Mouse (Mus musculus) liver, postnatal 0 days (tissue): ENCODE results near the gene Abcg4. TPM values are rescaled to one million over a fixed set of nuclear protein-coding genes. Genes with fewer than 3 reads are reported as not detected.

ENCODE experiments used
- ATAC-seq: fragments of 200-750 bp; cut with Nextera tagmentation; 2 replicates; pipeline ENCODE4 v1.8.0; 2017; ENCODE audit warnings: mild to moderate bottlenecking, moderate library complexity
- DNase-seq: peaks from one replicate; pipeline ENCODE4 v3.0.0-alpha.2; 2016
- H3K27ac ChIP-seq: fragments of 300-500 bp; sonication (generic); 2 replicates; pipeline ENCODE4 v1.5.1; 2014; ENCODE audit warnings: antibody characterized with exemption, moderate library complexity, mild to moderate bottlenecking, low read depth
- H3K27me3 ChIP-seq: fragments of 300-500 bp; sonication (generic); 2 replicates; pipeline ENCODE4 v1.6.1; 2014; ENCODE audit warnings: low read length, control low read depth, mixed read lengths; ENCODE audit not compliant: insufficient read depth
- H3K36me3 ChIP-seq: fragments of 300-500 bp; sonication (generic); replicated peaks from 2 replicates; pipeline ENCODE4 v1.6.1; 2014; ENCODE audit warnings: mild to moderate bottlenecking, control low read depth, low read length, moderate library complexity, mixed read lengths; ENCODE audit not compliant: insufficient read depth
- H3K4me1 ChIP-seq: fragments of 300-500 bp; sonication (generic); 2 replicates; pipeline ENCODE4 v1.6.1; 2014; ENCODE audit warnings: antibody characterized with exemption, mild to moderate bottlenecking, control low read depth; ENCODE audit not compliant: insufficient read depth
- H3K4me2 ChIP-seq: fragments of 300-500 bp; sonication (generic); 2 replicates; pipeline ENCODE4 v1.6.1; 2014; ENCODE audit warnings: low read depth, mild to moderate bottlenecking, low read length, moderate library complexity, mixed read lengths
- H3K4me3 ChIP-seq: fragments of 300-500 bp; sonication (generic); 2 replicates; pipeline ENCODE4 v1.5.1; 2014; ENCODE audit warnings: low read depth, low read length
- H3K9ac ChIP-seq: fragments of 300-500 bp; sonication (generic); replicated peaks from 2 replicates; pipeline ENCODE4 v1.6.1; 2014; ENCODE audit warnings: mild to moderate bottlenecking, moderate library complexity
- H3K9me3 ChIP-seq: fragments of 300-500 bp; sonication (generic); 2 replicates; pipeline ENCODE4 v1.6.1; 2016; ENCODE audit warnings: mild to moderate bottlenecking, control low read depth, low read length, mixed read lengths
- CTCF ChIP-seq: sonication (generic); IDR thresholded peaks from 2 replicates; pipeline ENCODE4 v1.5.1; 2016; ENCODE audit warnings: antibody characterized with exemption, low read depth
- EP300 ChIP-seq: IDR thresholded peaks from 2 replicates; pipeline ENCODE4 v1.6.1; 2016; ENCODE audit warnings: antibody characterized with exemption, low read depth, mild to moderate bottlenecking
- WGBS: fragments of 180-500 bp; shearing (Covaris S2); extraction: QIAGEN DNeasy Blood & Tissue Kit; methylation state at CpG from one replicate; pipeline ENCODE4 v1.1.7; 2014; ENCODE audit not compliant: insufficient replicate concordance; 5-methylcytosine and 5-hydroxymethylcytosine counted together
- polyA plus RNA-seq: library from polyadenylated mRNA; unstranded; fragments of >200 nt; fragmentation: Nextera tagmentation; extraction: Ambion mirVana; gene quantifications from 2 replicates; pipeline ENCODE4 v1.2.1, GENCODE M21; 2015

Gene Abcg4
- polyA plus RNA-seq, 1 experiment from 2014 or later, result 4.2 TPM

DNA sequence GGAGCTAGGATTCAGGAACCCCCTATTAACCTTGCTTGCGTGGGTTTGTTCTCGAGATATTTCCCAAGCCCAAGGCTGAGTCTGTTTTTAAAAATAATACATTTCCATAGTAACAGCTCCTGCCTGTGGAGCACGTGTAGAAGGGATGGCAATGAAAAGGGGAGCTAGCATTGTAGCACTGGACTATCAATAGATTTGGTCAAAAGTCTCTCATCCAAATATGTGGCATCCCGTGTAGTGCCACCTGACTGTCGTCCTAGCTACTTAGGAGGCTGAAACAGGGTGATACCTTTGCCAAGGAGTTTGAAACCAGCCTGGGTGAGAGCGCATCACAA, 32.4 kb upstream of the Abcg4 start:
- peaks cover 13% of the 10 kb centered on the region for H3K36me3 ChIP-seq
- H3K4me2 ChIP-seq, result peak overlapping the region; percentile 92
- H3K27ac ChIP-seq, result peak overlapping the region; percentile 74
- peaks cover 41% of the 10 kb centered on the region for H3K4me1 ChIP-seq
- H3K4me3 ChIP-seq, result peak overlapping the region; percentile 95; the same call in 1 of the 2 replicates
- H3K9me3 ChIP-seq, result no peaks in the 10 kb centered on the region
- H3K9ac ChIP-seq, result peak overlapping the region; percentile 81
- DNase-seq (no peak), ATAC-seq (peak; percentile 11)
- no peak for TF ChIP-seq EP300
- TF ChIP-seq CTCF, result no peak
- no peaks in the 10 kb centered on the region for H3K27me3 ChIP-seq
- 26% methylated on average over 6 of the region's 6 CpGs for WGBS

DNA sequence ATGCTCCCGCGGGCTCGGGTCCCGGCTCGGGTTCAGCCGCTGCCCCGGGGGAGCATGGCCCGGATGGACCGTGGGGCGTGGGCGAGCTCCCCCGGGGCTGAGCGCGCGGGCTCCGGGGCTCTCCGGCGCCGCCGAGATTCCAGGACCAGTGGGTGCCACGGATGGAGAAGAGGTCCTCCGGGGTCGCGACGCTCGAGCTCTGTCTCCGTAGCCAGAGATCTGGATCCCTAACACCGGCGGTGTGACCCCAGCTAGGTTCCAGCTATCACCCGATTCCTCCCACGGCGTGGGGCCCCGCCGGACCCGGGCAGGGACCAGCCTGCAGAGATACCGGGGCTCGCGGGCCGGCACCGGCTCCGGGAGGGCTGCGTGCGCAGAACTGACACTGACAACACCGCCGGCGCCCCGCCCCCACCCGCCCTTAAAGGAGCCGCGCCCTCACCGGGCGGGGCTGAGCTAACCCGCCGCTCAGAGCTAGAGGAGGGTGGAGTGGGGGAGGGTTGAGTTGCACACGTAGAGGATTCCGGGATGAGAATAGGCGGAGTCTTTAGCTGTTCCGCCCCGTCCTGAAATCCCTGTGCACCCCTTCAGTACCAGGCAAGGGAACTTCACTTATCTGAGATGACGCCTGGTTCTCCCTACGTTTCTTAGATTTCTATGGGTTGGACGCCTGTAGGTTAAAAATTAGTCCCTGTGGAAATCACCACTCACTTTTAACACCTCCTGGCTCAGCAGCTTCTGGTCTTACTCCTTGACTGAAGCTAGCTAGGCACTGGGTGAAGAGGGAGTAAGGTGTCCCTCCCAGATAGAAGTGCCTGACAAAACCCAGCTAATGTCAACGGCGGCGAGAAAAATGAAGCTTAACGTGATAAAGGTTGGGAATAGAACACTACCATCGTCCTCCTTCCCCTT, 31.7 kb upstream of the Abcg4 start, which contains the start of gene C2cd2l:
Gene C2cd2l (minus strand): TSS at position 399 of the 912 bp plus-strand sequence.
- H3K36me3 ChIP-seq, result peaks cover 19% of the 10 kb centered on the region
- H3K9me3 ChIP-seq, result no peaks in the 10 kb centered on the region
- ATAC-seq (peak; percentile 95), DNase-seq (peak; percentile 96)
- peaks cover 40% of the 10 kb centered on the region for H3K4me1 ChIP-seq
- WGBS, result under 1% methylated on average over 67 of the region's 67 CpGs
- peak within 1 kb of the TSS; percentile 92 for H3K4me2 ChIP-seq
- peak; percentile 56; the same call in 1 of the 2 replicates for TF ChIP-seq EP300
- no peak for TF ChIP-seq CTCF
- peak within 1 kb of the TSS; percentile 85 for H3K27ac ChIP-seq
- H3K27me3 ChIP-seq, result no peaks in the 10 kb centered on the region
- H3K9ac ChIP-seq, result peak within 1 kb of the TSS; percentile 81
- H3K4me3 ChIP-seq, result peak within 1 kb of the TSS; percentile 95

- 3% methylated on average over 36 of the region's 37 CpGs for WGBS
- H3K9ac ChIP-seq, result peak overlapping the region; percentile 81
- no peak; the same call in 1 of the 2 replicates for ATAC-seq
- H3K36me3 ChIP-seq, result peaks cover 28% of the 10 kb centered on the region
- DNase-seq, result peak; percentile 55
- no peak for TF ChIP-seq CTCF
- TF ChIP-seq EP300, result no peak
- no peaks in the 10 kb centered on the region for H3K9me3 ChIP-seq
- peak overlapping the region; percentile 85 for H3K27ac ChIP-seq
- H3K4me1 ChIP-seq, result peaks cover 40% of the 10 kb centered on the region
- H3K27me3 ChIP-seq, result no peaks in the 10 kb centered on the region
- peak overlapping the region; percentile 92 for H3K4me2 ChIP-seq
- H3K4me3 ChIP-seq, result peak overlapping the region; percentile 95
These were observed 30.9 kb upstream of the Abcg4 start for GRCm38 (mm10) chr9:44319105-44319886.

DNA sequence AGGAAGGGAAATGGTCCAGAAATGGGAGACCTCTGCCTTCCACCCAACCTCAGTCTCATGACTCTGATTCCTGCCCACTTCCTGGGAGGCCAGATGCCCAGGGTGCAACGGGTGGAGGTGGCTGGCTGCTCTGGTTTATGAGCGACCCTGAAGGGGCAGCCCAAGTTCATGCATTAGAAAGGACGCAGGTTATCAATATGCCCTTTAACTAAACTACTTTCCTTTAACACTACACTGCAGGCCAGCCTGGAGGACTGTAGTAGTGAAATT, 30.3 kb upstream of the Abcg4 start:
- Histone ChIP-seq H3K27ac (peak overlapping the region; percentile 85), H3K9ac (peak overlapping the region; percentile 81), H3K36me3 (peaks cover 33% of the 10 kb centered on the region), H3K27me3 (no peaks in the 10 kb centered on the region), H3K4me3 (peak overlapping the region; percentile 95), H3K4me2 (peak overlapping the region; percentile 92), H3K4me1 (peaks cover 40% of the 10 kb centered on the region), H3K9me3 (no peaks in the 10 kb centered on the region)
- TF ChIP-seq CTCF, result no peak
- TF ChIP-seq EP300, result no peak
- WGBS, result 31% methylated on average over 3 of the region's 3 CpGs
- DNase-seq, result no peak
- ATAC-seq, result no peak

DNA sequence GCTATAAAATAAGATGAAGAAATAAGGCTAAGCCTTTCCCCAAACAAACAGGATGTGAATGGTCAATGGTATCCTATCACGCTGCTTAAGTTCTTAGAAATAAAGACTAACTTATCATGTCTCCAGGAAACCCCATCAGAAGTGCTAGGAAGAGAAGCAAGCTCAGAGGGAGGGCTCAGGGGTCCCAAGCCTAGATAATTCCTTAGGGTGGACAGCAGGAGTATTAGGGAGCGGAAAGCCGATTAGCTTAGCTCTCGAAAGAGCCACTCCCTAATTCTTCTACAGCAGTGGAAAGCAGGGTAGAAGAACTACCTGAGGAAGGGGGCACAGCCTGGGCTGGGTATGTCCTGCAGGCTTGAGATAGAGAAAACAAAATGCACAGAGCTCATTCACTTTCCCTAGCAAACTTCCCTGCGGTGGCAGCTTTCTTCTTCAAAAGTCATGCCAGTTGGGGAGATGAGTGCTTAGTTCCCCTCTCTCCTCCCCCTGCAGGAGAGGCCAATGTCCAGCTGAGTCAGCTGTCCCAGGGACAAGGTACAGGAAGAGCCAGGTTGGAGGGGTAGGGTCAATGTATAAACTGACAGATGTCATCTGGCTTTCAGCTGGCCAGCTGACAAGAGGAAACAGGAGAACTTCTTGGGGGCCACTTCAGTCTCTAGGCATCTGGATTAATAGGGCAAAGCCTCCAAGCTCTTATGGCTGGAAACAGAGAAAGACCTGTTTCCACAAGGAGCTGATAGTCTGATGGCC, 29.8 kb upstream of the Abcg4 start:
- 56% methylated on average over 5 of the region's 5 CpGs for WGBS
- TF ChIP-seq CTCF, result no peak
- peak; percentile 69 for TF ChIP-seq EP300
- ATAC-seq (peak; percentile 35), DNase-seq (peak; percentile 57)
- Histone ChIP-seq H3K36me3 (peaks cover 38% of the 10 kb centered on the region), H3K4me2 (peak overlapping the region; percentile 92), H3K9ac (peak overlapping the region; percentile 81), H3K27me3 (no peaks in the 10 kb centered on the region), H3K27ac (peak overlapping the region; percentile 85), H3K4me1 (peaks cover 40% of the 10 kb centered on the region), H3K9me3 (no peaks in the 10 kb centered on the region), H3K4me3 (peak overlapping the region; percentile 95)

GRCm38 (mm10) chr9:44317452-44317851, 29.0 kb upstream of the Abcg4 start:
- DNase-seq, result no peak
- Histone ChIP-seq H3K27me3 (no peaks in the 10 kb centered on the region), H3K27ac (peak overlapping the region; percentile 85), H3K36me3 (peaks cover 42% of the 10 kb centered on the region), H3K4me3 (peak overlapping the region; percentile 95), H3K4me2 (peak overlapping the region; percentile 92), H3K9ac (peak overlapping the region; percentile 81), H3K4me1 (peaks cover 40% of the 10 kb centered on the region), H3K9me3 (no peaks in the 10 kb centered on the region)
- 88% methylated on average over 4 of the region's 4 CpGs for whole genome bisulfite sequencing
- TF ChIP-seq EP300, result no peak
- no peak for TF ChIP-seq CTCF
- ATAC-seq, result no peak
